Mouse (Mus musculus): ENCODE measurements at regions not wholly inside any gene's neighbourhood (a gene's known extent, or its start where the extent isn't known, plus 50 kb on each side); places are given as distances from the start of the nearest gene placed in this dataset.

- TF ChIP-seq CTCF (IDR thresholded peaks at IDR 0.05) (no peak), POLR2A (IDR thresholded peaks at IDR 0.05; ENCODE audit: insufficient read depth, low read depth, low read length) (no peak)
Measured at GRCm38 (mm10) chr10:17610592-17610991, 112.4 kb upstream of the Cited2 start.

Data from heart, adult 2 months (tissue).